Mouse (Mus musculus): ENCODE results near the gene Pawr.

The Pawr gene

GRCm38 (mm10) chr10:108359974-108360373 lies 28.1 kb downstream of the Pawr start:
- no peak for DNase-seq

GRCm38 (mm10) chr10:108360801-108361200 lies 28.9 kb downstream of the Pawr start:
- no peak for DNase-seq

DNA sequence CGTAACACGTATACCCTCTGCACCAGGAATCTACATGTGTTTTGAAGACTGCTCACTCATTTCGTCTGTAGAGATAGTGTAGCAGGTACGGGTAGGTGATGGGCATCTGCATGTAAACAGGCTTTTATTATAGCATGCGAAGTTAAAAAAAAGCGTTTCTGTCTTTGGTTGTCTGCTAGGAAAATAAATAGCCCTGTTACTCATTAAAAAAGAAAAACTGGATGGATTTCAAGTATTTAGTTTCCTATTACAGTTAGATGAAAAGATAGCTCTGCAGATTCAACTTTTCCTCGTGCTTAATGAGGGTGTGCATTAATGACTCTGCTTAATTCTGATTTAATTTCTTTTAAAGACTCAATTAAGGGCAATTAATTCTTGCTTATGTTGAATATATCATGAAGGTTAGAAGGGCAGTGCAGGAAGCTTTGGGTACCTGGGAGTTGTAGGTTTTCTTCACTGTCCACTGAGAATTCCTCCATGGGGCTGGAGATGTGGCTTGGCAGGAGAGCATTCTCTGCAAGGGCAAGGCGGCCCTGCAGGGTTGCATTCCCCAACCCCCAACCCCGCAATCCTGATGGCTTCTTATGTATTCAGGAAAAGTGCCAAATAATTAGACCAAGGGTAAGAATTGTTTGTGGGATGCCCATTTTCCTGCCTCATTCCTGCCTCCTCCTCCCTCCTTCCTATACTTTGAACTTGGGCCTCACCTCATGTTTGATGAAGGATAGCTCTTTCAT lies 29.7 kb downstream of the Pawr start:
- DNase-seq = peak in 1 of 2 experiments; percentile 27

DNA sequence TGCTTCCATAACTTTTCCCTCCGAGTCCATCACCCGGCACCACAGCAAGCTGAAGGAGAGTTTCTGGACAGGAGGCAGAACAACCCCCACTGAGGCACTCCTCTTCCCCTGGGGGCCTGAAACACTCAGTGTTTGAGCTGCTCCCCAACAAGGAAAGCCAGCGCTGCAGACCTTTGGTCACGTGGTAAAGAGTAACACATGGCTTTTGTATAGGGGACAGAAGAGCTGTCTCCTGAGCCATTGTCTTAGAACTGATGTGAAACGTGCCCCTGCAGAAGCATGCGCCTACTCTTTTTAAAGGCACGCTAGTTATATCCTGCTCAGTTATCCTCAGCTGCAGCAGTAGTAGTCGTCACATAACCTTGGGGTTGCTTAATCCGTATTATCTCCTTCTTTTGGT lies 32.0 kb downstream of the Pawr start:
- DNase-seq = no peak

GRCm38 (mm10) chr10:108364946-108365719 lies 33.2 kb downstream of the Pawr start:
- no peak for DNase-seq

DNA sequence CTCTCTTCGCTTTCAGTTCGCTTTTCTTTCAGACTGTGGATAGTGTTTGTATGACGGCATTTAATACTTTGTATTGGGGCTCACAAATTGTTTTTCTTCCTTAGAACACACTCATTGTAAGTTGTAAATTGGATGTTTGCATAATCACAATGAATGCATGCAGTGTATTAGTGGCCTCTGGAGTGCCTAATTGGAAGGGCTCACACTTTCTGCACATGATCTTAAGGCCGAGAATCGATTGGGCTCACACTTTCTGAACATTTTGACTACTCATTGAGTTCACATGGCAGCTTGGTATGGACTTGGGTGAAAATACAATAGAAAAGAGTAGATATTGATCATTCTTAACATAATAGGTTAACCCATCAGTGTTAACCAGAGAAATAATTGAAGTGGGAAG lies 34.3 kb downstream of the Pawr start:
- no peak for DNase-seq

GRCm38 (mm10) chr10:108368358-108368757 lies 36.4 kb downstream of the Pawr start:
- no peak for DNase-seq

DNA sequence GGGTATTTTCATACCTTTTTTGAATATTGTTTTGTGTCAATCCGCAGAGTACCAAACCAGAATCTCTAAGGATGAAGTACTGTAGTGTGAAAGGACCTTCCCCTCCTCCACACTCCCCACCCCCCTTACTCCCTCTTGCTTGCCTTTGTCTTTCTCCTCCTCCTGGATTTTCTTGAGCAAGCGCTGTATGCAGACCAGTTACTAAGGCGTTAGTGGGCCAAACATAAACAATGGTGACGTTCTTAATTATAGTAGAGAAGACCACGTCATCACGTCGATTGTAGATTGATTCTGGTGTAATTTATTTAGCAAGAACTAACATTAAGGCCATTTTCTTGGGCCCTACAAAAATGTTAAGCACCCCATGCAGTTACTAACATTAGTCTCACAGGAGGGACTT lies 40.3 kb downstream of the Pawr start:
- no peak for DNase-seq

GRCm38 (mm10) chr10:108372858-108373257 lies 40.9 kb downstream of the Pawr start:
- DNase-seq = no peak

DNA sequence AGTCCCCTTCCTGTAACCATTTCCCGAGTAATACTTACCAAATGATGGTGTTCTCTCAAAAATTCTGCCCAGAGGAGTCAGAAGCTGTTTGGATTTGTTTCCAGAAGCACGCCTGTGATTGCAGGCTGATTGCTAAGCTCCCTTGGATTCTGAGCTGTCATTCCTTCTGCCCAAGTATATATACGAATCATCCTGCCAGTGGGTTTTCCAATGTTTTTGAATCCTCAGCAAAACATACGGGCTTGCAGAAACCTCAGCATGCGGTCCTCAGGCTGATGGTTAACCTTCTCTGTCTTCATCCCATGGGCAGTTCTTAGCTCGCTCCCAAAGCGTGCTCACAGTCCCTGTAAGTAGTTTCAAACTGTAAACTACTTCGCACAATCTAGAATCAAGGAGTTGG lies 43.9 kb downstream of the Pawr start:
- DNase-seq = no peak

DNA sequence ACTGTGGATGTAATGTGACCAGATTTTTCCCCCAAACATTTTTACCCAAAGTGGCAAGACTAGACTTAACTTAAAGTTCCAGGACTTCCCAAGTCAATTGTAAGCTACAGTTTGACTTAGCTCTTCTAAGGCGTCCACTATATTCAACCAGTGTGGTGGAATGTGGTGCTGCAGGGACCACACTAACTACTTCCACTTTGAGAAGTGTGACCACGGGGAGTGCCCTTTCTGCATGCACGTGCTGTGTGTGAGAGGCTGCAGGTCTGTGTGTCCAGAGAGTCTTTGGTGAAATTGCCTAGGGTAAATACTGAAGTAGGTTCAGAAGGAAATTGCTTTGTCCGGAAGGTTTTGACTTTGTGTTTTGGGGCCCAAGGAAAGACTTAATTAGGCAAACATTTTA lies 44.4 kb downstream of the Pawr start:
- DNase-seq = no peak

- no peak for DNase-seq
Observed at GRCm38 (mm10) chr10:108377369-108377768, 45.4 kb downstream of the Pawr start.

- DNase-seq = no peak
Observed at GRCm38 (mm10) chr10:108378062-108378461, 46.1 kb downstream of the Pawr start.

DNA sequence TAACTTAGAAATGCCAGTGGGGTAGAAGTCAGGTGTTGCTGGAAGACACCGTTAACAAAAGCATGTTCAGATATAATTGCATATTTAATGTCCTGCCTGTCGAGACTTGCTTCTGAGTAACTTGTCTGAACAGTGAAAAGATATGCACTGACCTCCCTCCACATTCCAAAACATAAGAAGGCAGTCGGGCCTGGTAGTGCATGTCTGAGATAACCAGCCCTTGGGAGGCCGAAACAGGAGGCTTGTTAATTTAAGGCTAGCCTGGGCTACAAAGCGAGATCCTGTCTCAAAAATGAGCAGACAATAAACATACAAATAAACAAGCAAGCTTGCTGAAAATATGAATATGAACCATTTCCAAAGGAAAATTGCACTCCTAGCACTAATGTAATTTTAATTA lies 46.6 kb downstream of the Pawr start:
- DNase-seq = no peak

DNA sequence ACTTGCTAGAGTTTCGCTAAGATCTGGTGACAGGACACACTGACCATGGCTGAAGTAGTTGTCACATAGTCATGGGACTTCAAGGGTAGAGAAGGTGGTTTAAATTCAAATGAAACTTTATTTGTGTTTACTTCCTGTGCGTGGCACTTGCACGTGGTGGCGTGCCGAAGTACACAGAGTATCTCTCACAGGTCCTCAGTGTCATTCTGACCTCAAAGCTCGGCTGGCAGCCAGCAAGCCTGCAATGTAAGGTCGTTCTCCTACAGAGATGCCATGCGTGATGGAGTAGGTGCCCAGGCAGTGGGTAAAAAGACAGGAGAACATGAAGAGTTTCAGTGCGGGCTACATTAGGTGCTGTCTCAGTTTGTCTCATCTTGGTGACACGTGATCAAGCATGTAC lies 48.8 kb downstream of the Pawr start:
- DNase-seq = no peak

- no peak for DNase-seq
Observed at GRCm38 (mm10) chr10:108384153-108384769, 52.3 kb downstream of the Pawr start.

GRCm38 (mm10) chr10:108385480-108385955 lies 53.6 kb downstream of the Pawr start:
- DNase-seq = no peak

- DNase-seq = no peak
Observed at GRCm38 (mm10) chr10:108388410-108388915, 56.5 kb downstream of the Pawr start.

DNA sequence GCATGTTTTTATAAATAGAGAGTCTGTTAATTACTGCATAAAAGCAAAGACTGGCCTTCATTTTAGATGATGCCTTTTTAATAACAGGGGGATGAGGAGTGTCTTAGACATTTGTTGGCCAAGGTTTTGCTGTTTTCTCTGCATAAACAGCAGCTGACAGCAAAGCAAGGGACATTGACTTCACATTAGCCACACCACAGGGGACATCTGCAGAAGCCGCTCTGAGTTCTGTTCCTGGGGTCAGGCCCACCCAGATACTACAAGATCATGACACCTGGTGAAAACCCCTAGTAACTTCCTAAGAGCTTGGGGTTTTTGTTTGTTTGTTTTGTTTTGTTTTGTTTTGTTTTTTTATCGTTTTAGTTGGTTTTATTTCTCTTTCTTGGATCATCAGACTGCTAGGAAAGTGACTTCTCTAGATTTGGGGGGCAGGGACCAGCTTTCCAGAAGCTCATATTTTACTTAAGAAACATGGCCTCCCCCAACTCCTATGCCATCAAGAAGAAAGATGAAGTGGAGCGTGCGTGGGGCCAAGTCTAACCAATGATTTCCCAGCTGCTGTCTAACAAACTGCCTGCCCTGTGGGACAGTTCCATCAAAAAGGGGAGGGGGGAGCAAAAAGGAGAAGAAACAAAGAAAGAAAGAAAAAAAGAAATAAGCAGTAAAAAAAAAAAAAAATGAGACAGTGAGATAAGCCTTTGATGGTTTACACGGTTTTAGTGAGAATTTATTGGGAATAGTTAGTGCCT lies 57.4 kb downstream of the Pawr start:
- DNase-seq = peak; percentile 41 to 50

- peak; percentile 64 to 70 for DNase-seq
Observed at GRCm38 (mm10) chr10:108389927-108390287, 58.0 kb downstream of the Pawr start.

- no peak for DNase-seq
Observed at GRCm38 (mm10) chr10:108391370-108391902, 59.5 kb downstream of the Pawr start.

DNA sequence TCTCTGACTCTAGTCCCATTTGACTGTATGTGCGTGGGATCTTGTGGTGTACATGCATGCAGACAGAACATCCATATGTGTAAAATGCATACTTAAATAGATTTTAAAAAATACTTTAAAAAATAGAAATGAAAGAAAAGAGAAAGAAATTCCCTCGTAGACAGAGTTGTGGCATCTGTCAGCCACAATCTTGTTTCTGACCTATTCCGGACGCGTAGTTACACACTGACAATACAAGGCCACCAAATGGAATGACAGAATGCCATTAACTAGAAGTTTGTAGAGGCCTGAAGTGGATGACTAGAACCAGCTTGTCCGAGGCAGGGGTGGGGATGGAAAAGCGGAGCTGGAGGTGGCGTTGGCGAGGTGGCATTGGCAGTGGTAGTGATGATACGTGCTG lies 60.2 kb downstream of the Pawr start:
- DNase-seq = no peak

DNA sequence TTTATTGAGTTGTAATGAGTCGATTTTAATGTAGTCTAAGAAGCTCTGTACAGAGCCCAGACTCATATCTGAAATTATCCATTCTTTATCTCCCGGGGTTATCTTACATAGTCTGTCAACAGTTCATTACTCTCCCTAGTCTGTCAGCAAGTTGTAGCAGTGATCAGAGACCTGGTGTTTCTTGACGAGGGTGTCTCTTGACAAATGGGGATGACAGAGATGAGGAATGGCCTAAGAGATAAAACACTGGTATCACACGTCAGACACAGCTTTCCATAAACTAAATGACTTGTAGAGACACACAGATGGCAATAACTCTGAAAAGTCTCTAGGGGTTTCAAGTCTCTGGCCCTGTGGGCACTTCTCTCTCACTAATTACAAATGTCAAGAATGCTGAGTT lies 62.4 kb downstream of the Pawr start:
- DNase-seq = no peak

Data from kidney, postnatal 4 days (tissue).